Mouse (Mus musculus) embryonic facial prominence, embryonic 11.5 days (tissue): ENCODE results near the gene Git2. TPM values are rescaled to one million over a fixed set of nuclear protein-coding genes. Genes with fewer than 3 reads are reported as not detected.
A peak's percentile ranks its signal among the peaks of the same experiment; 100 is the strongest.

Experiments
- ATAC-seq: fragments of 200-750 bp; cut with Nextera tagmentation; replicated peaks from 2 replicates; pipeline ENCODE4 v1.8.0; 2017; ENCODE audit warnings: low read depth; ENCODE audit not compliant: insufficient number of reproducible peaks, low FRiP score, low TSS enrichment
- DNase-seq: peaks from one replicate; pipeline ENCODE4 v3.0.0-alpha.2; 2015; ENCODE audit warnings: low spot score
- H3K27ac ChIP-seq: fragments of 300-500 bp; sonication (generic); replicated peaks from 2 replicates; pipeline ENCODE4 v1.5.1; 2014; ENCODE audit warnings: mild to moderate bottlenecking, low read depth, low read length, control low read depth
- H3K27me3 ChIP-seq: fragments of 300-500 bp; sonication (generic); 2 replicates; pipeline ENCODE4 v1.6.1; 2014; ENCODE audit warnings: mild to moderate bottlenecking, low read length, moderate library complexity, mixed read lengths; ENCODE audit not compliant: control insufficient read depth, insufficient read depth
- H3K36me3 ChIP-seq: fragments of 300-500 bp; sonication (generic); replicated peaks from 2 replicates; pipeline ENCODE4 v1.6.1; 2014; ENCODE audit warnings: low read depth, mild to moderate bottlenecking, low read length, moderate library complexity, mixed read lengths; ENCODE audit not compliant: control insufficient read depth, insufficient read depth
- H3K4me1 ChIP-seq: fragments of 300-500 bp; sonication (generic); 2 replicates; pipeline ENCODE4 v1.6.1; 2014; ENCODE audit warnings: low read length, mixed read lengths; ENCODE audit not compliant: control insufficient read depth, insufficient read depth
- H3K4me2 ChIP-seq: fragments of 300-500 bp; sonication (generic); 2 replicates; pipeline ENCODE4 v1.6.1; 2014; ENCODE audit warnings: low read depth, mild to moderate bottlenecking, control low read depth, low read length, moderate library complexity
- H3K4me3 ChIP-seq: fragments of 300-500 bp; sonication (generic); 2 replicates; pipeline ENCODE4 v1.5.1; 2014; ENCODE audit warnings: low read depth, low read length, control low read depth
- H3K9ac ChIP-seq: fragments of 300-500 bp; sonication (generic); replicated peaks from 2 replicates; pipeline ENCODE4 v1.6.1; 2014; ENCODE audit warnings: mild to moderate bottlenecking, control low read depth, low read length
- H3K9me3 ChIP-seq: fragments of 300-500 bp; sonication (generic); replicated peaks from 2 replicates; pipeline ENCODE4 v1.6.1; 2016; ENCODE audit warnings: mild to moderate bottlenecking, low read length, inconsistent platforms, mixed read lengths; ENCODE audit not compliant: control insufficient read depth
- whole genome bisulfite sequencing: fragments of 180-500 bp; shearing (Covaris S2); extraction: QIAGEN DNeasy Blood & Tissue Kit; methylation state at CpG from one replicate; pipeline ENCODE4 v1.1.7; 2014; 5-methylcytosine and 5-hydroxymethylcytosine counted together
- polyA plus RNA-seq: library from polyadenylated mRNA; unstranded; fragments of >200 nt; fragmentation: Nextera tagmentation; extraction: Ambion mirVana; gene quantifications from 2 replicates; pipeline ENCODE4 v1.2.1, GENCODE M21; 2014

Git2 gene
- polyA plus RNA-seq, 1 experiment from 2014 or later = 37.7 TPM

- H3K4me1 ChIP-seq = peaks cover 3% of the 10 kb centered on the region; the same call in 1 of the 2 replicates
- WGBS = 5% methylated on average over 49 of the region's 75 CpGs
- H3K4me2 ChIP-seq = peak within 1 kb of the TSS; percentile 92
- H3K27me3 ChIP-seq = no peaks in the 10 kb centered on the region
- ATAC-seq = peak; percentile 94
- H3K9ac ChIP-seq = peak within 1 kb of the TSS; percentile 76
- no peaks in the 10 kb centered on the region for H3K9me3 ChIP-seq
- DNase-seq = peak; percentile 96
- no peaks in the 10 kb centered on the region for H3K36me3 ChIP-seq
- H3K4me3 ChIP-seq = peak within 1 kb of the TSS; percentile 76
- H3K27ac ChIP-seq = no peak within 1 kb of the TSS
Measured at GRCm38 (mm10) chr5:114690633-114691567, 84.4 kb downstream of the Git2 start, which contains the start of gene Gltp. TSS of gene Gltp (minus strand) at chr5:114690984.

- no peaks in the 10 kb centered on the region for H3K36me3 ChIP-seq
- H3K9me3 ChIP-seq = no peaks in the 10 kb centered on the region
- H3K27ac ChIP-seq = no peak overlapping the region
- peak overlapping the region; percentile 76 for H3K4me3 ChIP-seq
- peak overlapping the region; percentile 76 for H3K9ac ChIP-seq
- H3K27me3 ChIP-seq = no peaks in the 10 kb centered on the region
- ATAC-seq (no peak), DNase-seq (peak; percentile 23)
- H3K4me2 ChIP-seq = peak overlapping the region; percentile 92
- peaks cover 3% of the 10 kb centered on the region; the same call in 1 of the 2 replicates for H3K4me1 ChIP-seq
- WGBS = 18% methylated on average over 16 of the region's 16 CpGs
Measured at GRCm38 (mm10) chr5:114689700-114690366, 85.5 kb downstream of the Git2 start.

- H3K4me1 ChIP-seq = peaks cover 3% of the 10 kb centered on the region
- 82% methylated on average over 13 of the region's 13 CpGs for WGBS
- no peaks in the 10 kb centered on the region for H3K36me3 ChIP-seq
- H3K4me2 ChIP-seq = no peak overlapping the region
- DNase-seq = no peak
- no peak overlapping the region for H3K27ac ChIP-seq
- no peaks in the 10 kb centered on the region for H3K27me3 ChIP-seq
- no peaks in the 10 kb centered on the region for H3K9me3 ChIP-seq
- H3K9ac ChIP-seq = no peak overlapping the region
- ATAC-seq = no peak
- H3K4me3 ChIP-seq = no peak overlapping the region
Measured at GRCm38 (mm10) chr5:114688703-114689102, 86.6 kb downstream of the Git2 start.

- Histone ChIP-seq H3K27me3 (no peaks in the 10 kb centered on the region), H3K36me3 (no peaks in the 10 kb centered on the region), H3K27ac (no peak overlapping the region), H3K4me2 (no peak overlapping the region), H3K4me3 (no peak overlapping the region), H3K9me3 (no peaks in the 10 kb centered on the region), H3K9ac (no peak overlapping the region), H3K4me1 (peaks cover 3% of the 10 kb centered on the region)
- ATAC-seq (no peak), DNase-seq (no peak)
Measured at GRCm38 (mm10) chr5:114687901-114688300, 87.4 kb downstream of the Git2 start.

- Histone ChIP-seq H3K9ac (no peak overlapping the region), H3K4me2 (no peak overlapping the region), H3K27me3 (no peaks in the 10 kb centered on the region), H3K4me1 (peaks cover 3% of the 10 kb centered on the region), H3K9me3 (no peaks in the 10 kb centered on the region), H3K36me3 (no peaks in the 10 kb centered on the region), H3K4me3 (no peak overlapping the region), H3K27ac (no peak overlapping the region)
- no peak for DNase-seq
- WGBS = 42% methylated on average over 7 of the region's 7 CpGs
- no peak for ATAC-seq
Measured at GRCm38 (mm10) chr5:114686726-114687210, 88.5 kb downstream of the Git2 start.

GRCm38 (mm10) chr5:114685986-114686385, 89.3 kb downstream of the Git2 start:
- H3K9ac ChIP-seq = no peak overlapping the region
- H3K36me3 ChIP-seq = no peaks in the 10 kb centered on the region
- H3K27ac ChIP-seq = no peak overlapping the region
- H3K4me2 ChIP-seq = no peak overlapping the region
- ATAC-seq (no peak), DNase-seq (no peak)
- WGBS = 92% methylated on average over 5 of the region's 5 CpGs
- H3K27me3 ChIP-seq = no peaks in the 10 kb centered on the region
- H3K4me3 ChIP-seq = no peak overlapping the region
- no peaks in the 10 kb centered on the region for H3K9me3 ChIP-seq
- H3K4me1 ChIP-seq = peaks cover 3% of the 10 kb centered on the region

GRCm38 (mm10) chr5:114681717-114682116, 93.6 kb downstream of the Git2 start:
- H3K4me1 ChIP-seq = no peaks in the 10 kb centered on the region; the same call in 1 of the 2 replicates
- WGBS = 71% methylated on average over 8 of the region's 8 CpGs
- no peak overlapping the region for H3K27ac ChIP-seq
- H3K4me2 ChIP-seq = no peak overlapping the region
- H3K27me3 ChIP-seq = no peaks in the 10 kb centered on the region
- no peaks in the 10 kb centered on the region for H3K9me3 ChIP-seq
- no peak for ATAC-seq
- no peak overlapping the region for H3K9ac ChIP-seq
- no peaks in the 10 kb centered on the region for H3K36me3 ChIP-seq
- DNase-seq = no peak
- no peak overlapping the region for H3K4me3 ChIP-seq
